Mouse (Mus musculus) lung, postnatal 25 days (tissue): ENCODE data around the gene Prr12.
"Not testable (repeated sequence)": the region's sequence is repeated elsewhere in the genome, so short reads cannot be mapped to it uniquely, and the experiment has no call there.

Experiments used
- DNase-seq: peaks from one replicate; pipeline ENCODE4 v3.0.0; 2022; ENCODE audit warnings: low spot score

Gene Prr12

GRCm38 (mm10) chr7:45052862-45053116 is at the start of gene Prr12:
Gene Prr12, minus strand, starts transcription at chr7:45052881.
- no peak for DNase-seq

GRCm38 (mm10) chr7:45102441-45102840 is 49.8 kb upstream of the Prr12 start:
- DNase-seq = no peak

- no peak for DNase-seq
Measured at GRCm38 (mm10) chr7:45100046-45100445, 47.4 kb upstream of the Prr12 start.

GRCm38 (mm10) chr7:45098541-45099240 is 46.0 kb upstream of the Prr12 start:
- DNase-seq = no peak

- no peak for DNase-seq
Measured at GRCm38 (mm10) chr7:45097479-45097878, 44.8 kb upstream of the Prr12 start.

- DNase-seq = not testable (repeated sequence)
Measured at GRCm38 (mm10) chr7:45095965-45096364, 43.3 kb upstream of the Prr12 start.

GRCm38 (mm10) chr7:45095367-45095766 is 42.7 kb upstream of the Prr12 start:
- peak; percentile 31 for DNase-seq

GRCm38 (mm10) chr7:45094121-45094520 is 41.4 kb upstream of the Prr12 start:
- no peak for DNase-seq

GRCm38 (mm10) chr7:45093516-45093905 is 40.8 kb upstream of the Prr12 start:
- DNase-seq = no peak

GRCm38 (mm10) chr7:45092828-45093515 is 40.3 kb upstream of the Prr12 start:
- DNase-seq = no peak

GRCm38 (mm10) chr7:45092048-45092447 is 39.4 kb upstream of the Prr12 start, which contains the start of gene Rcn3:
Gene Rcn3, minus strand, starts transcription at chr7:45092221.
- peak; percentile 63 for DNase-seq

- no peak for DNase-seq
Measured at GRCm38 (mm10) chr7:45091001-45091990, 38.6 kb upstream of the Prr12 start.

- no peak for DNase-seq
Measured at GRCm38 (mm10) chr7:45090251-45090977, 37.7 kb upstream of the Prr12 start.

- no peak for DNase-seq
Measured at GRCm38 (mm10) chr7:45088597-45088996, 35.9 kb upstream of the Prr12 start.

GRCm38 (mm10) chr7:45086084-45086483 is 33.4 kb upstream of the Prr12 start:
- DNase-seq = no peak

- DNase-seq = no peak
Measured at GRCm38 (mm10) chr7:45083300-45083890, 30.7 kb upstream of the Prr12 start.

- DNase-seq = peak; percentile 67
Measured at GRCm38 (mm10) chr7:45082401-45083299, 30.0 kb upstream of the Prr12 start.

- no peak for DNase-seq
Measured at GRCm38 (mm10) chr7:45081016-45081415, 28.3 kb upstream of the Prr12 start.

- peak; percentile 92 for DNase-seq
Measured at GRCm38 (mm10) chr7:45079856-45080255, 27.2 kb upstream of the Prr12 start.

GRCm38 (mm10) chr7:45078513-45078912 is 25.8 kb upstream of the Prr12 start:
- DNase-seq = peak; percentile 80
